Mouse (Mus musculus): ENCODE results near the gene Lhfpl2.
A peak's percentile ranks its signal among the peaks of the same experiment; 100 is the strongest.
"Not testable (repeated sequence)": the region's sequence is repeated elsewhere in the genome, so short reads cannot be mapped to it uniquely, and the experiment has no call there.

Lhfpl2 gene

DNA sequence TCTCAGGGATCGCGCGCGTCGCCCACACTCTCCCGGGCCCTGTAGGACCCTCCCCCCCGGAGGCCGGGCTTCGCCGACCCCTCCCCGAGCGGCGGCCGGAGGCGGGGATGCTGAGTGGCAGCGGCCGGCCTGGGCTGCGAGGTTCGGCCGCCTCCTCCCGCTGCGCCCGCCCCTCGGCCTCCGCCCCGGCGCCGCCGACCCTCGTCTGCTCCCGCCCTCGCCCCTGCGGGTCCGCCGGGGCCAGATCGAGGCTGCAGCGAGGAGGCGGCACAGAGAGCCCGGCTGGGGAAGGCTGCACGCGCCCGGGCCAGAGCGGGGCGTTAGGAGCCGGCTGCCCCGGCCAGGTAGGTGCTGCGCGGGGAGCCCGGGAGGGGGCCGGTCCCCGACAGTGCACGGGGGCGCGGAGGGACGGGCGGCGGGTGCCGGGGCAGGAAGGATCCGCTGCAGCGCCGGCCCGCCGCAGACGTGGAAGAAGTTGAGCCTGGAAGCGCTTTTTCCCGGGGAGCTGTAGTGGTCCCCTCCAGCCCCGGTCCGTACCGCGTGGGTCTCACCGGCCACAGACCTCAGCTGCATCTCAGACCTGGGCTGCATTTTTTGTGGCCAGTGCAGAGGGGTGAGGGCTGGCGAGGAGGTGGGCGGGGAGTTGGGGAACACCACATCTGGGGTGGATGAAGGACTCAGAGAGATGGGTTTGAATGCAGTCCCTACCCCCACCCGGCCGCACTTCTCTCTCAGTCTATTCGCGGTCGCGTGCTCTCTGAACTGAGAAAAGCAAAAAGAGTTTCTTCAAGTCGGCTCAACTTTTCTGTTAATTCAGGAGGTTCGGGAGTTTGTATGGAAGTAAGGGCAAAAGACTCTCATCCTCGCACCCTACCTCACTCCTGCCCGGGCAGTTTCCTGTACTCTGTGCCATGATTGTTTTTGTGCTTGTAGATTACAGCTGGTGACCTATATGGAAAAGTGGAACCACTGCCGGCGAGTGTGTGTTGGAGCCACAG lies at the start of gene Lhfpl2:
Gene Lhfpl2, plus strand, starts transcription at position 234 of the 998 bp plus-strand sequence.
- no peak for DNase-seq (ENCODE audit: low read depth, low spot score)

DNA sequence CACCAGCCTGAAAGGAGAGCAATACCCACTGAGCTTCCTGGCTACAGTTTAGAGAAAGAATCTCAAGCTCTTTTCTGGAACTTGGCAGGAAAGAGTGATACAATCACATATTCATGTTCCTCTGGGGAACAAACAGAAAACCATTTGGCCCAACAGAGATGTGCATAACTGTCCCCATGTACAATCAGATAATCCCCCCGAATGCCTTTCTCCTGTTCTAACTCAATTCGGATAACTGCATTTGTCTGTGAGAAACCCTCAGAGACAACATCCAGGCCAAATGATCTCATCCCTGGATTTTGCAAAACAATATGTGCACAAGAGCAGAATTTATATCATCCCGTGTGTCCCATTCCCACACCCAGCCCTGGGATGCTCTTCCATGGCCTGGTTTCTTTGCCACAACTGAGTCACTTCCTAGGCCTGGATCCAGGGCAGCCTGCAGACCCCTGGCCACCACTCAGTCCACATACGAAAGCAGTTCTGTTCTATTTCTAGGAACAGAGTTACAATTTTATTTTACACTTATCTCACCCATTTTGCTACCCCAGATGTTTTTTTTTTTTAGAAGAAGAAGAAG lies 45.5 kb upstream of the Lhfpl2 start:
- peak; percentile 44 for DNase-seq (ENCODE audit: low read depth, low spot score)

DNA sequence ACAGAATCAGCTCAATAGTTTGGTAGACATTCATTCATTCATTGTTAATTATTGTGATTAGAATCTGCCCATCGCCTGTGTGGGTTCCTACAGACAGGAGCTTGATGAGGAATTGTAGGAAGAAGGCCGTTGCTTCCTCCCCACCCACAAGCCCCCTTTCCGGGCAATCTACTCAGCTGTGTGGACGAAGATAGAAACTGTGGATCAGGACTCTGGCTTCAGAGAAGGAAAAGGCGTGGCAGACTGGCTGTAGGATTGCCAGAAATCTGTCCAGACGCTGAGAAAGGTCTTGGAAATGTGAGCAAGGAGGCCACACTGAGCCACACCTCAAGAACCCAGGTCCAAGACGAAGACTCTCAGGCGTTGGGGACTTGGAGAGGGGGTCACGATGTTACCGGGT lies 43.6 kb upstream of the Lhfpl2 start:
- DNase-seq (ENCODE audit: low read depth, low spot score): no peak

DNA sequence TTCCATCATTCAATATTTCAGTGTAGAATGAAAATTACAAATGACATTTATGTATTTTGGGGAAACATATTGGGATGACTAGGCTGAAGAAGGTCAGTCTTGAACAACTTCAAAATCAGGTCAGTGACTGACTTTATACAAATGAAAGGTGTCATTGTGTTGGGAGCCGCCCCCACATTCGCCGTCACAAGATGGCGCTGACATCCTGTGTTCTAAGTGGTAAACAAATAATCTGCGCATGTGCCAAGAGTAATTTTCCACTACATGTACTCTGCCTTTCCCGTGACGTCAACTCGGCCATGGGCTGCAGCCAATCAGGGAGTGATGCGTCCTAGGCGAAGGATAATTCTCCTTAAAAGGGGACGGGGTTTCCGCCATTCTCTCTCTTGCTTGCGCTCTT lies 33.0 kb upstream of the Lhfpl2 start:
- DNase-seq (ENCODE audit: low read depth, low spot score): not testable (repeated sequence)

DNA sequence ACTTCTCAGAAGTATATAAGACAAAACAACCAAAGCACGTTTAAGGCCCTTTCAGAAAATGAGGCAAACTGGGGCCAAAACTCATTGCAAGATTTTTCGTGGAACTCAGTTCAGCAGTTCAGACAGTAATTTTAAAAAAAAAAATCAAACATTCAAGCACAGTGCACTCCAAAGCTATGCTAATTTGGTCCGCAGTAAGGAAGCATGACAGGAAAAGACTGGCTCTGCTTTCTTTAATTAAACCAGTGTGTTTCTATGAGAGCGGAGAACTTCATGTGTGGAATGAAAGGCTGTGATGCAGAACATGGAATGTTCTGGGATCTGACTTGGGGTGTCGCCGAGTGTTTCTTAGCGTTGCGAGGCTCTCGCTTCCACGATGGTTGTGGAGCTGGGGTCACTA lies 28.4 kb upstream of the Lhfpl2 start:
- no peak for DNase-seq (ENCODE audit: low read depth, low spot score)

DNA sequence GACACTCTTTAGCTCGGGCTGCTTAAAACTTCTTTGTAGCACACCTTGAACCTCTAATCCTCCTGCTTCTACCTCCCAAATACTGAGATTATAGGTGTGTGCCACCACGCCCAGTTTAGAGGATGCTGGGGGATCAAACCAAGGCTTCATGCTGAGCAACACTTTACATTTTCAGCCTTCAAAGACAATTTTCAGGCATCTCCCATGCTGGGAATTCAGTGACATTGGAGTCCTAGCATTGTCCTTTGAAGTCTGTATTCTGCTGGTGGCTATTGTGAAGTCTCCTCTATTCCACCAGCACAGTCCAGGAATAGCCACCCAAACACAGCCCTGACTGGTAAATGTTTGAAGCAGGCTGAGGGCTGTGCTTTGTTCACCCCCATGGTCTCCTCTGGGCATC lies 27.0 kb upstream of the Lhfpl2 start:
- DNase-seq (ENCODE audit: low read depth, low spot score): no peak

DNA sequence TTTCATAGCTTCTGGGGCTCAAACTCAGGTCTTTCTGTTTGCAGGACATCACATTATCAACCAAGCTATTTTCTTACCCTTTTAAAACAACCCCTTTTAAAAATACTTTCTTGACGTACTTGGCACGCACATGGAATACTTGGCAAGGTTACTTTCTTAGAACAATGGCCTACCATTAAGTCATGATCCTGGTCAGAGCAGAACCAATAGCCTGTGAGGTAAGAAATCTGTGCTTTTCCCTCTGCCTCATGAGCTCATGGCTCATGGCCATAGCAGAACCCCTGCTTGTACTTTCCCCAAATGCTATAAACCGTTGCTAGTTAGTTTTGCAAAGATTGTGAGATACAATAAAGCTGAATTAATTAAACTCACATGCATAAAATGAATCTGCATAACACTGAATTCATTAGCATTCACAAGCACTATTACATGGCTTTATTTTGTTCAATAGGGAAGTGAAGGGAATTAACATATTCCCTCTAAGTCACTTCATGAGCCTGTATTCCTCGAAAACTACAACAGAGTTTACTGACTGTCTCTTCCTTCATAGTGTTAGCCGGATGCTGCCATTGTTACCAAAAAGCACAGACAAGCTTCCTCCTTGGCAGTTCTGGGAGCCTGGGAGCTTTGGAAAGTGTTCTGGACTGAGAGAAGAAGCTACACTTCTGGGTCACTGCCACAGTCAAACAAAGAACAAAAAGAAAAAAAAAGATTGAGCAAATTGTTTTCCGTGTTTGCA lies 20.1 kb upstream of the Lhfpl2 start:
- no peak for DNase-seq (ENCODE audit: low read depth, low spot score)

DNA sequence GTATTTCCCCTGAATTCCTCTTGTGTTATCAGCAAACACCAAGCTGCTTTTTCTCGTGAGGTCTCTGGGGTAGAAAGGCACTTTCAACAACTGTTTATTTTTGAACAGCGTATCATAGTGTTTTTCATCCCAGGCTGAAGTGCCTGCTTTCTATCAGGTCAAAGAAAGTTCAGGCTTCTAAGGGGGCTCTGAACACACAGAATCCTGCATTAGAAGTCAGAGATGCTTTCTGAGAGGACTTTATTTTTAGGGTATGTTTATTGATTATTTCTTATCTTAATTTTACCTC lies 19.6 kb upstream of the Lhfpl2 start:
- no peak for DNase-seq (ENCODE audit: low read depth, low spot score)

DNA sequence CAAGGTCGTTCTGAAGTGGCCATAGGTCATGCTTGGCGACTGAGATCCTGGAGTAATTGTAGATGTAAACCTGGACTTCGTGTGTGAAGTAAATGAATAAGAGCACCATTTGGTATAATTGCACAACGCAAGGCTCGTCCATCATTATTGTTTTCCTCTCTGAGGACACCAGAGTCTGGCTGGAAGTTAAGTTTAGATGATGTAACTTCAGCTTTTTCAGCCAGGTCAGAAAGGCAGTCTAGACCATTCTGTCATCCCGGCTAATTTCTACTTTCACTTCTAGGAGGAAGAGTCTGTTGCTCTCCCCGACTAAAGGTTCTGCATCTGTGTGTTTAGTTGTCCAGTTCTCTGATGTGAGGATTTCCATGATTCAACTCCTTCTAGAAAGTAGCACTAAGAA lies 7.6 kb upstream of the Lhfpl2 start:
- DNase-seq (ENCODE audit: low read depth, low spot score): peak; percentile 43

DNA sequence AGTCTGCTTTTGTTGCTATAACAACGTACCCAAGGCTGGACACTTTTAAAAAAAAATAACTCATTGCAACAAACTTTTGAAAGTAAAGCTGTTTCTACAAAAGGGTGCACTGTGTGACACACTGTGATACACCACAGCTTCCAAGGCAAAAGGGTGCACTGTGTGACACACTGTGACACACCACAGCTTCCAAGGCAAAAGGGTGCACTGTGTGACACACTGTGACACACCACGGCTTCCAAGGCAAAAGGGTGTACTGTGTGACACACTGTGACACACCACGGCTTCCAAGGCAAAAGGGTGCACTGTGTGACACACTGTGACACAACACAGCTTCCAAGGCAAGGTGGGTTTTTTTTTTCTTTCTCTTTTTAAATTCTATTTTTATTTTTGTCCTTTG lies 6.8 kb upstream of the Lhfpl2 start:
- no peak for DNase-seq (ENCODE audit: low read depth, low spot score)

DNA sequence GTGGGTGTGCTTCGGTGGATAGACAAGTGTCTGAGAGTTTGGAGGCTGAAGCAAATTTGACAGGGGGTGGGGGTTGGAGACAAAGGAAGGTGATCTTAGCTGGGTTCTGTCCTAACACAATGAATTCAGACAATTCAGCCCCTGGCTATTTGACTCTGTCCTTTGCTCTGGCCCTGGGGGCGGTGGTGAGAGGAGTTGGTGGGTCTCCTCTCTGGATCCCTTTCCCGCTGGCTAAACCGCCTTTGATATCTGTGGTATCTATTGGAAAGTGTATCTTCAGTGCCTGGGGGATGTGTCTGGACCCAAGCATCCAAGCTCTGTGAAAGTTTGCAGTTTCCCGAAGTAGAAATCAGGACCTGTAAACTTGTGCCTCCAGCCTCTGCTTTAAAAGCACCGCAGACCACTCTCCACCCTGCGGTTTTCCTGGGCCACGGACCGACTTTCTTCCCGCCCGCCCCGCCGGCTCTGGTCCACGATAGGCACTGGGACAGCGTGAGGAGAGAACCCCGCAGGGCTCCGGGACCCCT lies 497 bp upstream of the Lhfpl2 start:
- DNase-seq (ENCODE audit: low read depth, low spot score): no peak

DNA sequence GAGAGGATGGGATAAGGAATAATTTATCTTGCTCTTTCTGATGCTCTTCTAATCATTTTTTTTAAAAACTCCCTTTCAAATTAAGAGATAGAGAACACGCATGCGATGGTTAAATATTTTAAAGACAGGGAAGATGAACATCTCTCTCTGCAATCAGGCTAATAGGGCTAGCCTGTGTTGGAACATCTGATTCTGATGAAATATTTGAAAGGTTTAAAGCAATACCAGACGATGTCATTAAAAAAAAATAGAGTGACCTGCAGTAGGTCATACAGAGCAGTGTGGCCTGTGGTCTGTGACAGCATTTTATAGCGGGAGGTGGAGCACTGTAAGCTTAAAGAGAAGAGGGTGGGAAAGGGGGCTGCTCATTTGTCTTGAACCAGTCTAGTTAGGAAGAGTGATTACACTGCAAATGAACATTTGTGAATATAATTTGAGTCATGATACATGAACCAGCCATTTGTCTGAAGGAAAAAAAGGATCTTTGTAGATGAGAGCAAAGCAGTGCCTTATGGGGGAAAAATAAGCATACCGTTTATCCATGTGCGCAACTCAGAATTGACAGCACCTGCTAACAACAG lies 1.1 kb downstream of the Lhfpl2 start:
- DNase-seq (ENCODE audit: low read depth, low spot score): no peak

DNA sequence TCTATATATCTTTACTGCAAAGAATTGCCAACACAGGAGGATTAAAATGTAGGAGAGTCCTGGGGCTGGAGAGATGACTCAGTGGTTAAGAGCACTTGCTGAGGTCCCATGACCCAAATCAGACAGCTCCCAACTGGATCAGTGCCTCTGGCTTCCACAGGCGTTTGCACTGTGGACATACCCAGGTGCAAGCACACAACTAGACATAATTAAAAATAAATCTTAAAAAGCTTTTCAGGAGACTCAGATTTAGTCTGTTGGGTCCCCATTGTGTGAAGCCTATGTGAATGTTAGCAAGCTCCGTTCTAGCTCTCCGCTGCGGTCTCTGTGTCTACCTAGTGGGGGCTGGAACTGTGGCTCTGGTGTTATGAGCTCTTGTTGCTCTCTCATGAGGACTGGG lies 1.8 kb downstream of the Lhfpl2 start:
- DNase-seq (ENCODE audit: low read depth, low spot score): no peak

DNA sequence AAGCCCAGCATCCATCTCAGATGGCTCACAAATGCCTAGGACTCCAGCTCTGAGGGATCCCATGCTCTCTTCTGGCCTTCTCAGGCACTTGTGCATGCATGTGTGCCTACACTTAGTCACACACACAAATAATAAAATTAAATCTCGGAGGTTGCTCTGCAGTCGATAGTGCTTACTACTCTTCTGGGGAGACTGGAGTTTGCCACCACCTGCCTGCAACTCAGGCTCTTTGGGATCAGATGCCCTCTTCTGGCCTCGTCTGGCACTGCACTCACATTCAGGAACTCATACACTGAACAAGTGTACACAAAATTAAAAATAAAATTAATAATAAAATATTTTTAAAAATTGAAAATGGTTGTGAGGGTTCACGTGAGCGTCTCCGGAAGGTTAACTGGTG lies 2.2 kb downstream of the Lhfpl2 start:
- DNase-seq (ENCODE audit: low read depth, low spot score): no peak

DNA sequence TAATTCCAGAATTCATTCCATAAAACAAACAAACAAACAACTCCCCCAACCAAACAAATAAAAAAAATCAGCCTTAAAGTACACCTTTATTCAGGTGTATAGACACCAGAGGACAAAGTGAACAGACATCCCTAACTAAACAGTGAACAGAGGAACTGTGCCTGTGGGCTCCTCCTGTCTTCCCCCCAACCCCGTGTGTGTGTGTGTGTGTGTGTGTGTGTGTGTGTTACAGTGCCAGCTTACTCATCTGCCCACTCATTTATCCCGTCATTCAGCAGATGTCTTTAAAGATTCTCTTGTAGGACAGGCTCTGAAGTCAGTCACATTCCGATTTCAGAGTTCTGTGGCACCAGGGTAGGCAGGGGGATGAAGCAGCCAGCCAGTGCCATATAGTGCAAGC lies 2.9 kb downstream of the Lhfpl2 start:
- no peak for DNase-seq (ENCODE audit: low read depth, low spot score)

DNA sequence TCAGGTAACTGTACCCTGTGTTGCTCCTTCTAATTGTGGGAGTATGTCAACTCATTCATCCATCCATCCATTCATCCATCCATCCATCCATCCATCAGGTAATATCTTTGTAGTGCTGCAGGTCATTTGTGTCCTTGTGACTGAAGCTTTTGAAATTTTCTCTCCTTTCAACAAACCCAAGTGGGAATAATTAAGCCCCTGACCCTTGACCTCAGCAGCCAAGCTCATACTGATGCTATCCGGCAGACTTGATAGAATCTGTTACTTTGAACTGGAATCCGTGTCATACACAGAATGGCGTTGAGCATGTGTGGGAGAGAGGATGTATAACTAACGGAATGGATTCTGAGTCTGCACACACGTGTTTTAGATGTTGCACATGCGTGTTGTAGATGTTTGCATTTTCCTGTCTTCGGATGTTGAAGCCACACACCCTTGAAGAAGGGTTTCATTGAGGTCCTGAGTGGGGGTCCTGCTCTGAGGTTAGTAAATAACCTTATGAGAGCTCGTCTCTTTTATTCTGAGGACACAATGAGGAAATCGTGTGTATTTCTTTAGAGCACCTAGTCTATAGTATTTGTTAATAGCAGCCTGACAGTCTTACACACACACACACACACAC lies 3.8 kb downstream of the Lhfpl2 start:
- DNase-seq (ENCODE audit: low read depth, low spot score): no peak

DNA sequence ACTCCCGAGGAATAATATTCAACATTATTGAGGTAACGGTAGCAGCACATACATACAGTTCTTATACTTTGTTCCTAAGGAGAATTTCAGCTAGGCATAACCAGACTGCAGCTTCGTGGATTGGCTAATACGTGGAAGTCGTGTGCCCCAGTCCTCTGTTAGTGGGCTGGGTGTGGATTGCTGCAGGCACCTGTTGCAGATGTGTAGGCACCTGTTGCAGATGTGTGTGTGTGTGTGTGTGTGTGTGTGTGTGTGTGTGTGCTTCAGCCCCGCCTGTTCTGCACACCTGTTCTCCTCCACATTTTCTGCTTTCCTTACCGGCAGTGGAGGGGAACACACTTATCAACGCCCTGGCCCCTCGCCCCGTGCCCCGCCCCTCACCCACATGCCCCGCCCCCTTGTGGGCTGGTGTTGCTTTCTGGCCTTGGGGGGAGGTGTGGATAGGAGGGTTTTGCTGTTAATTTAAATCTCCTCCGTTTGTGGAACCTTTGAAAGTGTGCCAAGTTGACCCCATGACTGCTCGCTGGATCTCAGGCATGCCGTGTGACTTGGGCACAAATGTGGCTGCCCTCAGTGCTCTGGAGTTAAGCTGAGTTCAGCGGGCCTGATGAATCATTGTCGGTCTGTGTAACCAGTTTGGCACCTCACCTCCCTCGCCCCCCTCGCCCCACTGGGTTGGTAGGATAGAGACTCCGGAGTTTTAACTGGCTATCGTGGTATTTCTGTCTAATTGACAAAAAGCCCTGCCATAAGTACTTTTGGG lies 4.9 kb downstream of the Lhfpl2 start:
- no peak for DNase-seq (ENCODE audit: low read depth, low spot score)

DNA sequence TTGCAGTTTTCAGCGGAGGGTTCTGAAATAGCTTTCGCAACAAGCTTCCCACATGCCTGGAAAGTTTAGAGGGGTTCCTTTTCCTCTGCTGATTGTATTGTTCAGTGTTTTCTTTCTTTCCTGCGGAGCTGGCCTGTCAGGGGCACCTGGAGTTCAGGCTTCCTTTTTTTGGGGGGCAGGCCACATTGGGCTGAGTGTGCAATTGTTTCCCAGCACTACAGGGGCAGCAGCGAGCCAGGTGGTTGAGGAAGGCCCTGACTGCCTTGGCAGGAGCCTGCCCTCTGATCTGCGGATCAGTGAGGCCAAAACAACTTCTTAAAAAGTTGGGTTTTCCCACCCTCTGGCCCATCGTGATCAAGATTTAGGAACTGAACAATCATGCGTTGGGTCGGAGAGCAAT lies 5.6 kb downstream of the Lhfpl2 start:
- DNase-seq (ENCODE audit: low read depth, low spot score): no peak

DNA sequence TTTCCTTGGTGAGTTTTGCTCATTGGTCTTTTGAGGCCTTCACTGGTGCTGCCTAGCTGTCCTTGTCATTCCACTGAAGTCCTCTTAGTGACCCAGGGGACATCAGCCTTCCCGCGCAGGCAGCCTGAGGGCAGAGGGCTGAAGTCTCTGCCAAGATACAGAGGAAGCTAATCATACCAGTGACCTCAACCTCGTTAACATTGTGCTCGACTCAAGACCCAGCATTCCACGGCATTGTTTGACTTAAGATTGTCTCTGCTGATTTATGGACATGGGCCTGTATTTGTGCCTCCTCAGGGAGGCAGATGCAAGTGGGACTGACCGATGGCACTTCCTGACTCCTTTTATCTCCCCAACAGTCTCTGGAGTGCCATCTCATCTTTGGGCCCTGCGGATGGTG lies 7.0 kb downstream of the Lhfpl2 start:
- no peak for DNase-seq (ENCODE audit: low read depth, low spot score)

DNA sequence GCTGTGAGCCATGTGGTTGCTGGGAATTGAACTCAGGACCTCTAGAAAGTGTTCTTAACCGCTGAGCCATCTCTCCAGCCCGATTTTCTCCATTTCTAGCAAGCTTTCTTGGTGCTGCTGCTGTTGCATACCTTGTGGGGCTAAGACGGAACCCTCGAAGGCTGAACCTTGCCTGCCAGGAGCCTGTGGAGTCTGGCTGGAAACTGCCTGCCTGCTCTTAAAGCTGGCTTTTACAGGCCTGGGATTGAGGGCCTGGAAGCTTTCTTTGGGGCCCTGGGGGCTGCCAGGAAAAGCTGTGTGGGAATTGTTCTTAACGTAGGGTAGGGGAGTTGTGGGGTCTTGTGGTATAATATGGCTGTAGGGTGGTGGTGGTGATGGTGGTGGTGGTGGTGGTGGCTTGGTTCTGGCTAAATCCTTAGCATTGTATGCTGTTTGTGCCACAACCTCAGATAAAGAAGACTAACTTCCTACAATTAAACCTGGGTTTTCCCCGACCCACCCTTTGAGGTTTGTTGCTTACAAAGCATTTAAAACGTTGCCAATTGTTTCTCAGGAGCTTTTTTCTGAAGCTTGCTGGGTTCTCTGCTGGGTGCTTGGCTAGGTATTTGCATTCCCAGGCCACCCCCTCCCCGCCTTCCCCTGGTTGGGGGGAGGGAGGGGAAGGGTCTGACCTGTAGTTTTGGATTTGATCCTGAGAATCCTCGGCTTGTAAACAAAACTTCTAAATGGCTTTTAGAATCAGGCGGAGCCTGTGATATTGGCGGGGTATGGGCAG lies 7.9 kb downstream of the Lhfpl2 start:
- DNase-seq (ENCODE audit: low read depth, low spot score): no peak
